Mouse (Mus musculus): ENCODE measurements at regions not wholly inside any gene's neighbourhood (a gene's known extent, or its start where the extent isn't known, plus 50 kb on each side); places are given as distances from the start of the nearest gene placed in this dataset.
A peak's percentile ranks its signal among the peaks of the same experiment; 100 is the strongest.

DNA sequence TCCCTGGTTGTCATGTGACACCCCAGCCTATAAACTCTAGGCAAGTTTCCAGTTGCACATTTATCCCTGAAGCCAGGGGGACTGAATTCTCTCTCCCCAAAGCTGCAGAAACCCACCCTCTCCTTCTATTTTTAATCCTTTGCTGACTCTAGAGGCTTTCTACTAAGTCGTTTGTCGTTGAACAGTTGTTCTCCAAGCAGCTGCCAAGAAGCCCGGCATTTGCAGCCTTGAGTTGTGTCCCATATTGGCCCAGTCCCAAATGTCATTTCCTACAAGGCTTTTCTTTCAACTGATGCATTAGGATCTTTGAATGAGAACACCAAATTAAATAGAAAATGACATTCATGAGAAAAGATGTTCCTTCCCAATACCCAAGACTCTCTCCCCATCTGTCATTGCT, 318.2 kb upstream of the Mon1b start:
- no peak for TF ChIP-seq CTCF (IDR thresholded peaks at IDR 0.05; ENCODE audit: low read depth)
- no peaks in the 10 kb centered on the region for H3K27me3 ChIP-seq (ENCODE audit: insufficient read depth, low read length)
- no peaks in the 10 kb centered on the region for H3K9me3 ChIP-seq (ENCODE audit: low read length)
- WGBS = 17% methylated on average over 3 of the region's 3 CpGs
- no peaks in the 10 kb centered on the region for H3K4me1 ChIP-seq (ENCODE audit: insufficient read depth)
- no peak overlapping the region for H3K27ac ChIP-seq (ENCODE audit: low read depth, low read length)
- peak; percentile 43; the same call in 1 of the 2 replicates for ATAC-seq
- H3K36me3 ChIP-seq (ENCODE audit: insufficient read depth) = no peaks in the 10 kb centered on the region
- H3K9ac ChIP-seq = no peak overlapping the region
- no peak overlapping the region for H3K4me2 ChIP-seq (ENCODE audit: low read depth)
- DNase-seq = peak; percentile 68
- H3K4me3 ChIP-seq (ENCODE audit: low read depth, low read length) = no peak overlapping the region

DNA sequence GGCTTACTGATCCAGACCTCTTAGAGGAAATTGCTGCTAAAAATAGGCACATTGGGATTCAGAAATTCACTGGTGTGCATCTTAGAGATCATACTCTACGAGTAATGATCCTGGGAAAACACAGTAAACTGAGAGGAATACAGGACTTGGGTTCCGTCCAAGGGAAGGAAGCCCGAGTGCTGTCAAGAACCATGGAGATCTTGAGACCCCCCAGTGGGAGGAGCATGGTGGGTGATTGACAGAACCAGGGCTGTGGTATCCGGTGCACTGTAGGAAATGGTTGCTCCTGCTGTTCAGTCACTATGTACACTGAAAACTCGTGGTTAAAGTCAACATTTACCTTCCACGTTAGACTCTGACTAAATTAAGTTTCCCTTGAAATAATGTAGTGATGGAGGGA, 303.8 kb upstream of the Mon1b start:
- H3K4me1 ChIP-seq (ENCODE audit: insufficient read depth) = no peaks in the 10 kb centered on the region
- H3K9ac ChIP-seq = no peak overlapping the region
- DNase-seq (no peak), ATAC-seq (no peak)
- H3K36me3 ChIP-seq (ENCODE audit: insufficient read depth) = no peaks in the 10 kb centered on the region
- no peak overlapping the region for H3K27ac ChIP-seq (ENCODE audit: low read depth, low read length)
- no peak overlapping the region for H3K4me2 ChIP-seq (ENCODE audit: low read depth)
- no peak for TF ChIP-seq CTCF (IDR thresholded peaks at IDR 0.05; ENCODE audit: low read depth)
- H3K9me3 ChIP-seq (ENCODE audit: low read length) = no peaks in the 10 kb centered on the region
- no peaks in the 10 kb centered on the region for H3K27me3 ChIP-seq (ENCODE audit: insufficient read depth, low read length)
- no peak overlapping the region for H3K4me3 ChIP-seq (ENCODE audit: low read depth, low read length)
- 65% methylated on average over 6 of the region's 6 CpGs for WGBS

DNA sequence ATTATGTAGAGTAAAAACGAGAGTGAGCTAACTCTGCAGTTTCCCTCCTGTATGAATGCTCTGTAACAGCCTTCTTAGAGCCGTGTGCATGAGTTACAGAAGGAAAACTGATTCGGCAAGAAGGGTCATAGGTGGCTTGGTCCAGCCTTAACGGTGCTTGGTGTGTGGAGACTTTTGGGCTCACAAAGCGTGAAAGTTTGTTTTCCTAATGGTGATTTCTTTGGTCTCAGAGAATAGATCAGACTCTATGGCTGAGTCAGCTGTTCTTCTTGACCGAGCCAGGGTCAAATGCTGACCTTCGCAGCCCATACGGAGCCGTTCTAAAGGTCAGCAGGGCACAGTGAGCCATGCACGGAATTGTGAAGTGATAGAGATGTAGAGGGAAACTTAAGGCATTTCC, 294.1 kb upstream of the Mon1b start:
- no peak for DNase-seq
- Histone ChIP-seq H3K27ac (ENCODE audit: low read depth, low read length) (no peak overlapping the region), H3K36me3 (ENCODE audit: insufficient read depth) (no peaks in the 10 kb centered on the region), H3K4me1 (ENCODE audit: insufficient read depth) (no peaks in the 10 kb centered on the region), H3K27me3 (ENCODE audit: insufficient read depth, low read length) (no peaks in the 10 kb centered on the region), H3K9me3 (ENCODE audit: low read length) (no peaks in the 10 kb centered on the region), H3K4me2 (ENCODE audit: low read depth) (no peak overlapping the region), H3K4me3 (ENCODE audit: low read depth, low read length) (no peak overlapping the region), H3K9ac (no peak overlapping the region)
- no peak for ATAC-seq
- 73% methylated on average over 10 of the region's 10 CpGs for WGBS
- no peak for TF ChIP-seq CTCF (IDR thresholded peaks at IDR 0.05; ENCODE audit: low read depth)

DNA sequence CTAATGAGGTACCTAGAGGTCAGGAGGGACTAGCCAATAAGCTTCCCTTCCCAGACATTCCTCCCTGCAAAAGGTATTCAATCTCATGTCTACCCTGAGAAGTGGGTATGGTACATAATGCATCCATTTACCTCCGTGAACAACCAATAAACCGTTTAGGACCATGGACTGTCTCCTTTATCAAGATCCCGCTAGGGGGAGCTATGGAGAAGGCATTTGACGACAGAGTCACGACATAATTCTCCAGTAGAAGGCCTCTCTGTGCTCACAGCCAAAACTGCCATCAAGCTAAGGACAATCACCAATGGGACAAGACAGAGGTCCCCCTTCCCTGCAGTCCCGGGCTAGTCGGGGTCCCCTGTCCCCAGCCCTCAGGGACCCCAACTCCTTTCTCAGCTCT, 273.5 kb upstream of the Mon1b start:
- no peak overlapping the region for H3K9ac ChIP-seq
- H3K36me3 ChIP-seq (ENCODE audit: insufficient read depth) = no peaks in the 10 kb centered on the region
- WGBS = 60% methylated on average over 7 of the region's 7 CpGs
- TF ChIP-seq CTCF (IDR thresholded peaks at IDR 0.05; ENCODE audit: low read depth) = no peak
- H3K4me2 ChIP-seq (ENCODE audit: low read depth) = no peak overlapping the region
- no peaks in the 10 kb centered on the region for H3K27me3 ChIP-seq (ENCODE audit: insufficient read depth, low read length)
- DNase-seq (no peak), ATAC-seq (no peak)
- H3K27ac ChIP-seq (ENCODE audit: low read depth, low read length) = no peak overlapping the region
- no peaks in the 10 kb centered on the region for H3K9me3 ChIP-seq (ENCODE audit: low read length)
- no peaks in the 10 kb centered on the region for H3K4me1 ChIP-seq (ENCODE audit: insufficient read depth)
- no peak overlapping the region for H3K4me3 ChIP-seq (ENCODE audit: low read depth, low read length)

DNA sequence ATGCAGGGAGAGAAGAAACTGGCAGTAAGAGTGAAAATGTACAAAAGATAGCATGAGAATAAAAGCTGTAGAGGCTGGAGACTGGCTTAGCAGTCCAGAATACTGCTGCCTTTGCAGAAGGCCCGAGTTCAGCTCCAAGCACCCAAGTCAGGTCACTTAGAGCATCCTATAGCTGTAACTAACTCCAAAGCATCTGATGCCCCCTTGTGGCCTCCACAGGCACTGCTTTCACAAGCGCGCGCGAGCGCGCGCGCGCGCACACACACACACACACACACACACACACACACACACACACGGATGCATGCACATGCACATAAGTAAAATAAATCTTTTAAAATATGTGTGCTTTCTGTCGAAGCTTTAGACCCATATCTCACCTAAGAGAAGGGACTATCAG, 271.2 kb upstream of the Mon1b start:
- Histone ChIP-seq H3K9me3 (ENCODE audit: low read length) (no peaks in the 10 kb centered on the region), H3K4me1 (ENCODE audit: insufficient read depth) (no peaks in the 10 kb centered on the region), H3K27me3 (ENCODE audit: insufficient read depth, low read length) (no peaks in the 10 kb centered on the region), H3K9ac (no peak overlapping the region), H3K4me3 (ENCODE audit: low read depth, low read length) (no peak overlapping the region), H3K36me3 (ENCODE audit: insufficient read depth) (no peaks in the 10 kb centered on the region), H3K27ac (ENCODE audit: low read depth, low read length) (no peak overlapping the region), H3K4me2 (ENCODE audit: low read depth) (no peak overlapping the region)
- ATAC-seq (no peak), DNase-seq (no peak)
- WGBS = 97% methylated on average over 13 of the region's 13 CpGs
- no peak for TF ChIP-seq CTCF (IDR thresholded peaks at IDR 0.05; ENCODE audit: low read depth)

DNA sequence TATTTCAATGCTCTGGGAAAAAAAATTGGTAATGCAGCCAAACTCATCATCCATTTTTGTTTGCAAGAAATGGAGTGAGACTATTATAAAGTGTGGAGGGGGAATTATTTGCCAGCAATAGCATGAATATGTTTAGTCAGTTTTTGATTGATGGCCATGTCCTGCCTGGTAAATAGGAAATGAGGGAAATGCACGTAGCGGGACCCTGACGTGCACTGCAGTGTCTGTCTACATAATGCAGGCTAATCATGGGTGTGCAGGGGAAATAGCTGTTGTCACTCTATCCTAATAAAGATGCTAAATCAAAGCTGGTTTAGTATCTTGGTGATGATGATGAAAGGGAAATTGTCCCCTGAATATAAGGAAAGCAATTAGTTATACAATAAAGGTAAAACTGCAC, 251.9 kb upstream of the Mon1b start:
- H3K4me3 ChIP-seq (ENCODE audit: low read depth, low read length) = no peak overlapping the region
- no peak overlapping the region for H3K4me2 ChIP-seq (ENCODE audit: low read depth)
- WGBS = 47% methylated on average over 3 of the region's 3 CpGs
- H3K9ac ChIP-seq = no peak overlapping the region
- ATAC-seq = no peak
- no peaks in the 10 kb centered on the region for H3K9me3 ChIP-seq (ENCODE audit: low read length)
- no peaks in the 10 kb centered on the region for H3K4me1 ChIP-seq (ENCODE audit: insufficient read depth)
- H3K36me3 ChIP-seq (ENCODE audit: insufficient read depth) = no peaks in the 10 kb centered on the region
- H3K27me3 ChIP-seq (ENCODE audit: insufficient read depth, low read length) = no peaks in the 10 kb centered on the region
- H3K27ac ChIP-seq (ENCODE audit: low read depth, low read length) = no peak overlapping the region
- no peak for TF ChIP-seq CTCF (IDR thresholded peaks at IDR 0.05; ENCODE audit: low read depth)
- no peak for DNase-seq

DNA sequence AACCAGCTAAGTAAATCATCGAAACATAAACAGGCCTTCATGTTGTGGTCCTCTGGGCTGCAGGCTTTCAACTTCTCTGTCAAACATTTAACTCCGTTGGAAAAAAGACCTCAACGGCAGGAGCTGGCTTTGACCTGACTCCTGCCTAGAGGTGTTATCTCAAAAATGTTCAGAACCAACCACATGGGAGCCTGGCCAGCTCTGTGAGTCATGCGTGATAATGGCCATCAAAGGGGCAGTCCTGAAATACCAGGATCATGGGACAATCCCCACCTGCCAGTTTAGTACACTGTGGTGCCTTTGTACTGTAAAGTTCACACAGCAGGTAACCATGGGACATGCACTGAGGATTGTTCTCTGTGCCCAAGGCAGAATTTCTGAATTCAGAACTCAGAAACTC, 251.4 kb upstream of the Mon1b start:
- DNase-seq (no peak), ATAC-seq (no peak)
- Histone ChIP-seq H3K9ac (no peak overlapping the region), H3K27ac (ENCODE audit: low read depth, low read length) (no peak overlapping the region), H3K4me3 (ENCODE audit: low read depth, low read length) (no peak overlapping the region), H3K36me3 (ENCODE audit: insufficient read depth) (no peaks in the 10 kb centered on the region), H3K9me3 (ENCODE audit: low read length) (no peaks in the 10 kb centered on the region), H3K27me3 (ENCODE audit: insufficient read depth, low read length) (no peaks in the 10 kb centered on the region), H3K4me2 (ENCODE audit: low read depth) (no peak overlapping the region), H3K4me1 (ENCODE audit: insufficient read depth) (no peaks in the 10 kb centered on the region)
- no peak for TF ChIP-seq CTCF (IDR thresholded peaks at IDR 0.05; ENCODE audit: low read depth)
- WGBS = 62% methylated on average over 4 of the region's 4 CpGs

DNA sequence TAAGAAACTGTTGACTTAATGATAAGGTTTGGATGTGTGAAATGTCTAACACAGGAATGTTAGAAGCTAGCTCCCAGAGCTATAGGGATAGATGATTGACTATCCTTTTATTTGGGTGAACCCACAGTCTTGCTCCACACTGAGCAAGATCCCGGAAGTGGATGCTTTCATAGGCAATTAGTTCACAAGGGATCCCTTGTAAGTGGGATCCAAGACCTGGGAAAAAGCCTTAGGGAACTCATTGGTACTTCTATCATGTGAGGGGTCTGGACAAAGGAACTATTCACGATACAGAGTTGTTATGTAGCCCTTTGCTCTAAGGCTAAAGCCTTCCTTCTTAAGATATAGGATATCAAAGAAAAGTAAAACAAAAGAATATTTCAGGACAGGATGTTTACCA, 245.9 kb upstream of the Mon1b start:
- Histone ChIP-seq H3K27me3 (ENCODE audit: insufficient read depth, low read length) (no peaks in the 10 kb centered on the region), H3K9me3 (ENCODE audit: low read length) (no peaks in the 10 kb centered on the region), H3K4me3 (ENCODE audit: low read depth, low read length) (no peak overlapping the region), H3K27ac (ENCODE audit: low read depth, low read length) (no peak overlapping the region), H3K36me3 (ENCODE audit: insufficient read depth) (no peaks in the 10 kb centered on the region), H3K4me2 (ENCODE audit: low read depth) (no peak overlapping the region), H3K4me1 (ENCODE audit: insufficient read depth) (no peaks in the 10 kb centered on the region), H3K9ac (no peak overlapping the region)
- no peak for DNase-seq
- TF ChIP-seq CTCF (IDR thresholded peaks at IDR 0.05; ENCODE audit: low read depth) = no peak
- no peak for ATAC-seq
- WGBS = 25% methylated on average over 2 of the region's 2 CpGs
